Mouse (Mus musculus) erythroblast, embryonic 14.5 days (primary cell): ENCODE data around the gene Rbms3.

Experiments used
- GATA1 ChIP-seq: IDR thresholded peaks from 2 replicates; pipeline ENCODE4 v1.6.1; 2012; ENCODE audit warnings: low read length, inconsistent platforms, mixed read lengths
- TAL1 ChIP-seq: IDR thresholded peaks from 3 replicates; pipeline ENCODE4 v1.6.1; 2012; ENCODE audit warnings: low read length, inconsistent platforms, mixed read lengths

GRCm38 (mm10) chr9:117022086-117022485 lies 607.6 kb downstream of the Rbms3 start:
- TF ChIP-seq GATA1 (no peak), TAL1 (no peak)
